ENCODE assay signal across 13 mouse cellular contexts in genomic region chr3:65943453-65943852, GRCm38 (mm10).
"Had no signal": no experiment of that assay in that cellular context is flagged by ENCODE, and none has a peak within 500 bp of the region (broad histone marks: within the 10 kb centered on the region; RNA-seq: fewer than 3 reads in every experiment).

No protein-coding gene starts in this region.

- H3K27ac ChIP-seq: kidney, embryonic 15.5 days; left cerebral cortex, adult 2 months; liver, embryonic 13.5 days; macrophage; midbrain, embryonic 13.5 days; neural tube, embryonic 13.5 days had no signal

- H3K4me2 ChIP-seq: kidney, embryonic 15.5 days; liver, embryonic 13.5 days; midbrain, embryonic 13.5 days; neural tube, embryonic 13.5 days had no signal

- ATAC-seq: midbrain, embryonic 13.5 days had no signal

- H3K4me3 ChIP-seq: kidney, embryonic 15.5 days; left cerebral cortex, adult 2 months; liver, embryonic 13.5 days; midbrain, embryonic 13.5 days; myocyte; neural tube, embryonic 13.5 days had no signal

- H3K9me3 ChIP-seq: kidney, embryonic 15.5 days; liver, embryonic 13.5 days; midbrain, embryonic 13.5 days; neural tube, embryonic 13.5 days had no signal

- DNase-seq: kidney, adult 8-10 months; kidney, postnatal 10 days; kidney, postnatal 36 days; layer of hippocampus, postnatal 36 days; liver, embryonic 13.5 days; thymus, adult 18-20 months; thymus, postnatal 36 days had no signal

- H3K4me1 ChIP-seq: kidney, embryonic 15.5 days; midbrain, embryonic 13.5 days; neural tube, embryonic 13.5 days had no signal

- H3K27me3 ChIP-seq: kidney, embryonic 15.5 days; liver, embryonic 13.5 days; midbrain, embryonic 13.5 days; neural tube, embryonic 13.5 days had no signal

- H3K9ac ChIP-seq: kidney, embryonic 15.5 days; liver, embryonic 13.5 days; midbrain, embryonic 13.5 days; neural tube, embryonic 13.5 days had no signal
